Mouse (Mus musculus) lung, postnatal 0 days (tissue): ENCODE measurements around the gene Cep104.

ENCODE experiments used
- CTCF ChIP-seq: IDR thresholded peaks from 2 replicates; pipeline ENCODE4 v1.5.1; 2016; ENCODE audit warnings: antibody characterized with exemption, mild to moderate bottlenecking
- EP300 ChIP-seq: IDR thresholded peaks from 2 replicates; pipeline ENCODE4 v1.6.1; 2016; ENCODE audit warnings: antibody characterized with exemption, mild to moderate bottlenecking, control low read depth

GRCm38 (mm10) chr4:153951692-153952091, 23.3 kb upstream of the Cep104 start:
- TF ChIP-seq CTCF (no peak), EP300 (no peak)
